Mouse (Mus musculus): Measurements from ENCODE around the gene Gtf3c1. TPM values are rescaled to one million over a fixed set of nuclear protein-coding genes. Genes with fewer than 3 reads are reported as not detected.

Gene Gtf3c1
- polyA plus RNA-seq, 1 experiment from 2014 or later: 29.6 TPM

GRCm38 (mm10) chr7:125740521-125740920 is 32.9 kb upstream of the Gtf3c1 start:
- Histone ChIP-seq H3K9ac (ENCODE audit: low read length) (no peak overlapping the region), H3K27me3 (ENCODE audit: control insufficient read depth, insufficient read depth, low read length) (no peaks in the 10 kb centered on the region), H3K4me3 (ENCODE audit: low read depth, low read length) (no peak overlapping the region), H3K36me3 (ENCODE audit: control insufficient read depth, insufficient read depth, low read length) (no peaks in the 10 kb centered on the region), H3K4me2 (no peak overlapping the region), H3K27ac (ENCODE audit: low read depth, low read length) (no peak overlapping the region), H3K9me3 (ENCODE audit: control insufficient read depth, low read length) (no peaks in the 10 kb centered on the region), H3K4me1 (ENCODE audit: control insufficient read depth, insufficient read depth, low read length) (no peaks in the 10 kb centered on the region)
- ATAC-seq (ENCODE audit: low FRiP score): no peak
- no peak for DNase-seq (ENCODE audit: low spot score, missing footprints)
- 85% methylated on average over 2 of the region's 2 CpGs for WGBS

- no peak for DNase-seq (ENCODE audit: low spot score, missing footprints)
- Histone ChIP-seq H3K4me2 (no peak overlapping the region), H3K4me1 (ENCODE audit: control insufficient read depth, insufficient read depth, low read length) (no peaks in the 10 kb centered on the region), H3K9ac (ENCODE audit: low read length) (no peak overlapping the region), H3K27me3 (ENCODE audit: control insufficient read depth, insufficient read depth, low read length) (no peaks in the 10 kb centered on the region), H3K4me3 (ENCODE audit: low read depth, low read length) (no peak overlapping the region), H3K27ac (ENCODE audit: low read depth, low read length) (no peak overlapping the region), H3K36me3 (ENCODE audit: control insufficient read depth, insufficient read depth, low read length) (no peaks in the 10 kb centered on the region), H3K9me3 (ENCODE audit: control insufficient read depth, low read length) (no peaks in the 10 kb centered on the region)
- no peak for ATAC-seq (ENCODE audit: low FRiP score)
- 85% methylated on average over 4 of the region's 4 CpGs for WGBS
Observed at GRCm38 (mm10) chr7:125736366-125737015, 28.9 kb upstream of the Gtf3c1 start.

- Histone ChIP-seq H3K4me1 (ENCODE audit: control insufficient read depth, insufficient read depth, low read length) (no peaks in the 10 kb centered on the region), H3K4me2 (no peak overlapping the region), H3K27ac (ENCODE audit: low read depth, low read length) (no peak overlapping the region), H3K4me3 (ENCODE audit: low read depth, low read length) (no peak overlapping the region), H3K9ac (ENCODE audit: low read length) (no peak overlapping the region), H3K9me3 (ENCODE audit: control insufficient read depth, low read length) (no peaks in the 10 kb centered on the region), H3K27me3 (ENCODE audit: control insufficient read depth, insufficient read depth, low read length) (no peaks in the 10 kb centered on the region), H3K36me3 (ENCODE audit: control insufficient read depth, insufficient read depth, low read length) (no peaks in the 10 kb centered on the region)
- 86% methylated on average over 4 of the region's 4 CpGs for WGBS
- no peak for ATAC-seq (ENCODE audit: low FRiP score)
- no peak for DNase-seq (ENCODE audit: low spot score, missing footprints)
Observed at GRCm38 (mm10) chr7:125733791-125734190, 26.2 kb upstream of the Gtf3c1 start.

GRCm38 (mm10) chr7:125731679-125732078 is 24.1 kb upstream of the Gtf3c1 start:
- Histone ChIP-seq H3K27me3 (ENCODE audit: control insufficient read depth, insufficient read depth, low read length) (no peaks in the 10 kb centered on the region), H3K9ac (ENCODE audit: low read length) (no peak overlapping the region), H3K36me3 (ENCODE audit: control insufficient read depth, insufficient read depth, low read length) (no peaks in the 10 kb centered on the region), H3K4me1 (ENCODE audit: control insufficient read depth, insufficient read depth, low read length) (no peaks in the 10 kb centered on the region), H3K4me3 (ENCODE audit: low read depth, low read length) (no peak overlapping the region), H3K27ac (ENCODE audit: low read depth, low read length) (no peak overlapping the region), H3K9me3 (ENCODE audit: control insufficient read depth, low read length) (no peaks in the 10 kb centered on the region), H3K4me2 (no peak overlapping the region)
- ATAC-seq (ENCODE audit: low FRiP score) (no peak), DNase-seq (ENCODE audit: low spot score, missing footprints) (no peak)

GRCm38 (mm10) chr7:125723189-125723972 is 15.8 kb upstream of the Gtf3c1 start:
- Histone ChIP-seq H3K36me3 (ENCODE audit: control insufficient read depth, insufficient read depth, low read length) (no peaks in the 10 kb centered on the region), H3K4me1 (ENCODE audit: control insufficient read depth, insufficient read depth, low read length) (no peaks in the 10 kb centered on the region), H3K4me3 (ENCODE audit: low read depth, low read length) (no peak overlapping the region), H3K27me3 (ENCODE audit: control insufficient read depth, insufficient read depth, low read length) (no peaks in the 10 kb centered on the region), H3K27ac (ENCODE audit: low read depth, low read length) (no peak overlapping the region), H3K4me2 (no peak overlapping the region), H3K9me3 (ENCODE audit: control insufficient read depth, low read length) (no peaks in the 10 kb centered on the region), H3K9ac (ENCODE audit: low read length) (no peak overlapping the region)
- DNase-seq (ENCODE audit: low spot score, missing footprints): no peak
- no peak for ATAC-seq (ENCODE audit: low FRiP score)
- 65% methylated on average over 5 of the region's 5 CpGs for whole genome bisulfite sequencing

- no peaks in the 10 kb centered on the region for H3K36me3 ChIP-seq (ENCODE audit: control insufficient read depth, insufficient read depth, low read length)
- no peak overlapping the region for H3K9ac ChIP-seq (ENCODE audit: low read length)
- DNase-seq (ENCODE audit: low spot score, missing footprints) (no peak), ATAC-seq (ENCODE audit: low FRiP score) (no peak)
- no peak overlapping the region for H3K4me2 ChIP-seq
- no peaks in the 10 kb centered on the region for H3K4me1 ChIP-seq (ENCODE audit: control insufficient read depth, insufficient read depth, low read length)
- no peak overlapping the region for H3K4me3 ChIP-seq (ENCODE audit: low read depth, low read length)
- no peak overlapping the region for H3K27ac ChIP-seq (ENCODE audit: low read depth, low read length)
- no peaks in the 10 kb centered on the region for H3K27me3 ChIP-seq (ENCODE audit: control insufficient read depth, insufficient read depth, low read length)
- no peaks in the 10 kb centered on the region for H3K9me3 ChIP-seq (ENCODE audit: control insufficient read depth, low read length)
Observed at GRCm38 (mm10) chr7:125722127-125722526, 14.5 kb upstream of the Gtf3c1 start.

- H3K4me3 ChIP-seq (ENCODE audit: low read depth, low read length): no peak overlapping the region
- H3K9me3 ChIP-seq (ENCODE audit: control insufficient read depth, low read length): no peaks in the 10 kb centered on the region
- no peaks in the 10 kb centered on the region for H3K36me3 ChIP-seq (ENCODE audit: control insufficient read depth, insufficient read depth, low read length)
- no peak overlapping the region for H3K27ac ChIP-seq (ENCODE audit: low read depth, low read length)
- WGBS: 87% methylated on average over 4 of the region's 4 CpGs
- H3K4me1 ChIP-seq (ENCODE audit: control insufficient read depth, insufficient read depth, low read length): no peaks in the 10 kb centered on the region
- no peak for ATAC-seq (ENCODE audit: low FRiP score)
- H3K9ac ChIP-seq (ENCODE audit: low read length): no peak overlapping the region
- no peaks in the 10 kb centered on the region for H3K27me3 ChIP-seq (ENCODE audit: control insufficient read depth, insufficient read depth, low read length)
- H3K4me2 ChIP-seq: no peak overlapping the region
- DNase-seq (ENCODE audit: low spot score, missing footprints): no peak
Observed at GRCm38 (mm10) chr7:125721033-125721432, 13.5 kb upstream of the Gtf3c1 start.

- DNase-seq (ENCODE audit: low spot score, missing footprints) (no peak), ATAC-seq (ENCODE audit: low FRiP score) (no peak)
- Histone ChIP-seq H3K27me3 (ENCODE audit: control insufficient read depth, insufficient read depth, low read length) (no peaks in the 10 kb centered on the region), H3K27ac (ENCODE audit: low read depth, low read length) (no peak overlapping the region), H3K9me3 (ENCODE audit: control insufficient read depth, low read length) (no peaks in the 10 kb centered on the region), H3K4me1 (ENCODE audit: control insufficient read depth, insufficient read depth, low read length) (no peaks in the 10 kb centered on the region), H3K9ac (ENCODE audit: low read length) (no peak overlapping the region), H3K4me2 (no peak overlapping the region), H3K36me3 (ENCODE audit: control insufficient read depth, insufficient read depth, low read length) (no peaks in the 10 kb centered on the region), H3K4me3 (ENCODE audit: low read depth, low read length) (no peak overlapping the region)
- 87% methylated on average over 5 of the region's 5 CpGs for WGBS
Observed at GRCm38 (mm10) chr7:125720370-125720769, 12.8 kb upstream of the Gtf3c1 start.

- Histone ChIP-seq H3K9me3 (ENCODE audit: control insufficient read depth, low read length) (no peaks in the 10 kb centered on the region), H3K27me3 (ENCODE audit: control insufficient read depth, insufficient read depth, low read length) (no peaks in the 10 kb centered on the region), H3K27ac (ENCODE audit: low read depth, low read length) (no peak overlapping the region), H3K4me1 (ENCODE audit: control insufficient read depth, insufficient read depth, low read length) (no peaks in the 10 kb centered on the region), H3K9ac (ENCODE audit: low read length) (no peak overlapping the region), H3K4me2 (no peak overlapping the region), H3K4me3 (ENCODE audit: low read depth, low read length) (no peak overlapping the region), H3K36me3 (ENCODE audit: control insufficient read depth, insufficient read depth, low read length) (no peaks in the 10 kb centered on the region)
- DNase-seq (ENCODE audit: low spot score, missing footprints): no peak
- no peak for ATAC-seq (ENCODE audit: low FRiP score)
Observed at GRCm38 (mm10) chr7:125717612-125718011, 10.0 kb upstream of the Gtf3c1 start.
